Mouse (Mus musculus): ENCODE measurements around the gene Nbea. TPM values are rescaled to one million over a fixed set of nuclear protein-coding genes. Genes with fewer than 3 reads are reported as not detected.
"Not testable (repeated sequence)": the region's sequence is repeated elsewhere in the genome, so short reads cannot be mapped to it uniquely, and the experiment has no call there.

Gene Nbea
- polyA plus RNA-seq, 1 experiment from 2014 or later: 20.5 TPM

GRCm38 (mm10) chr3:55978361-55978760 lies 205.1 kb downstream of the Nbea start:
- Histone ChIP-seq H3K27me3 (ENCODE audit: control insufficient read depth, insufficient read depth, low read length) (no peaks in the 10 kb centered on the region), H3K4me1 (replicated peaks; ENCODE audit: control insufficient read depth, insufficient read depth, low read length) (no peaks in the 10 kb centered on the region), H3K4me2 (ENCODE audit: low read depth, low read length, severe bottlenecking) (no peak overlapping the region), H3K4me3 (ENCODE audit: low read depth, low read length) (no peak overlapping the region), H3K9ac (ENCODE audit: low read length) (no peak overlapping the region), H3K9me3 (ENCODE audit: control insufficient read depth, low read length) (no peaks in the 10 kb centered on the region), H3K36me3 (ENCODE audit: control insufficient read depth, insufficient read depth, low read length) (no peaks in the 10 kb centered on the region), H3K27ac (ENCODE audit: low read depth, low read length) (no peak overlapping the region)
- WGBS: 91% methylated on average over 2 of the region's 2 CpGs
- no peak for ATAC-seq (replicated peaks; ENCODE audit: low FRiP score)
- DNase-seq (ENCODE audit: low spot score): no peak

- H3K4me2 ChIP-seq (ENCODE audit: low read depth, low read length, severe bottlenecking); H3K9ac ChIP-seq (ENCODE audit: low read length); H3K9me3 ChIP-seq (ENCODE audit: control insufficient read depth, low read length); H3K4me1 ChIP-seq (replicated peaks; ENCODE audit: control insufficient read depth, insufficient read depth, low read length); H3K4me3 ChIP-seq (ENCODE audit: low read depth, low read length); H3K36me3 ChIP-seq (ENCODE audit: control insufficient read depth, insufficient read depth, low read length); ATAC-seq (replicated peaks; ENCODE audit: low FRiP score); DNase-seq (ENCODE audit: low spot score); H3K27me3 ChIP-seq (ENCODE audit: control insufficient read depth, insufficient read depth, low read length); H3K27ac ChIP-seq (ENCODE audit: low read depth, low read length): not testable (repeated sequence)
- WGBS: 97% methylated on average over 14 of the region's 14 CpGs
These were observed 206.5 kb downstream of the Nbea start for GRCm38 (mm10) chr3:55976986-55977385.

GRCm38 (mm10) chr3:55965723-55966156 lies 217.8 kb downstream of the Nbea start:
- WGBS: 52% methylated on average over 10 of the region's 10 CpGs
- H3K4me2 ChIP-seq (ENCODE audit: low read depth, low read length, severe bottlenecking): no peak overlapping the region
- H3K4me1 ChIP-seq (replicated peaks; ENCODE audit: control insufficient read depth, insufficient read depth, low read length): 0 out of 2 replicates have a peak, but pooled peaks cover 2% of the 10 kb centered on the region
- H3K27ac ChIP-seq (ENCODE audit: low read depth, low read length): no peak overlapping the region
- no peaks in the 10 kb centered on the region for H3K27me3 ChIP-seq (ENCODE audit: control insufficient read depth, insufficient read depth, low read length)
- no peaks in the 10 kb centered on the region for H3K36me3 ChIP-seq (ENCODE audit: control insufficient read depth, insufficient read depth, low read length)
- 0 out of 2 replicates have a peak, but pooled peaks have one; percentile 42 for ATAC-seq (replicated peaks; ENCODE audit: low FRiP score)
- H3K9ac ChIP-seq (ENCODE audit: low read length): no peak overlapping the region
- DNase-seq (ENCODE audit: low spot score): no peak
- no peak overlapping the region for H3K4me3 ChIP-seq (ENCODE audit: low read depth, low read length)
- H3K9me3 ChIP-seq (ENCODE audit: control insufficient read depth, low read length): no peaks in the 10 kb centered on the region

- Histone ChIP-seq H3K27ac (ENCODE audit: low read depth, low read length) (no peak overlapping the region), H3K9me3 (ENCODE audit: control insufficient read depth, low read length) (no peaks in the 10 kb centered on the region), H3K36me3 (ENCODE audit: control insufficient read depth, insufficient read depth, low read length) (no peaks in the 10 kb centered on the region), H3K27me3 (ENCODE audit: control insufficient read depth, insufficient read depth, low read length) (no peaks in the 10 kb centered on the region), H3K4me2 (ENCODE audit: low read depth, low read length, severe bottlenecking) (no peak overlapping the region), H3K9ac (ENCODE audit: low read length) (no peak overlapping the region), H3K4me3 (ENCODE audit: low read depth, low read length) (no peak overlapping the region), H3K4me1 (replicated peaks; ENCODE audit: control insufficient read depth, insufficient read depth, low read length) (0 out of 2 replicates have a peak, but pooled peaks cover 2% of the 10 kb centered on the region)
- 91% methylated on average over 8 of the region's 8 CpGs for WGBS
- no peak for DNase-seq (ENCODE audit: low spot score)
- ATAC-seq (replicated peaks; ENCODE audit: low FRiP score): 0 out of 2 replicates have a peak, but pooled peaks have one; percentile 12
These were observed 220.5 kb downstream of the Nbea start for GRCm38 (mm10) chr3:55963032-55963431.

- ATAC-seq (replicated peaks; ENCODE audit: low FRiP score): no peak
- no peak overlapping the region for H3K27ac ChIP-seq (ENCODE audit: low read depth, low read length)
- no peak overlapping the region for H3K4me2 ChIP-seq (ENCODE audit: low read depth, low read length, severe bottlenecking)
- DNase-seq (ENCODE audit: low spot score): no peak
- WGBS: 85% methylated on average over 5 of the region's 5 CpGs
- no peak overlapping the region for H3K9ac ChIP-seq (ENCODE audit: low read length)
- no peaks in the 10 kb centered on the region for H3K9me3 ChIP-seq (ENCODE audit: control insufficient read depth, low read length)
- H3K4me3 ChIP-seq (ENCODE audit: low read depth, low read length): no peak overlapping the region
- no peaks in the 10 kb centered on the region for H3K27me3 ChIP-seq (ENCODE audit: control insufficient read depth, insufficient read depth, low read length)
- H3K4me1 ChIP-seq (replicated peaks; ENCODE audit: control insufficient read depth, insufficient read depth, low read length): no peaks in the 10 kb centered on the region
- H3K36me3 ChIP-seq (ENCODE audit: control insufficient read depth, insufficient read depth, low read length): no peaks in the 10 kb centered on the region
These were observed 233.5 kb downstream of the Nbea start for GRCm38 (mm10) chr3:55949994-55950393.

GRCm38 (mm10) chr3:55949148-55949547 lies 234.4 kb downstream of the Nbea start:
- WGBS: over 99% methylated on average over 2 of the region's 2 CpGs
- ATAC-seq (replicated peaks; ENCODE audit: low FRiP score) (no peak), DNase-seq (ENCODE audit: low spot score) (no peak)
- no peaks in the 10 kb centered on the region for H3K27me3 ChIP-seq (ENCODE audit: control insufficient read depth, insufficient read depth, low read length)
- no peaks in the 10 kb centered on the region for H3K9me3 ChIP-seq (ENCODE audit: control insufficient read depth, low read length)
- H3K4me3 ChIP-seq (ENCODE audit: low read depth, low read length): no peak overlapping the region
- H3K9ac ChIP-seq (ENCODE audit: low read length): no peak overlapping the region
- H3K4me2 ChIP-seq (ENCODE audit: low read depth, low read length, severe bottlenecking): no peak overlapping the region
- H3K27ac ChIP-seq (ENCODE audit: low read depth, low read length): no peak overlapping the region
- no peaks in the 10 kb centered on the region for H3K4me1 ChIP-seq (replicated peaks; ENCODE audit: control insufficient read depth, insufficient read depth, low read length)
- H3K36me3 ChIP-seq (ENCODE audit: control insufficient read depth, insufficient read depth, low read length): no peaks in the 10 kb centered on the region

GRCm38 (mm10) chr3:55927343-55927742 lies 256.2 kb downstream of the Nbea start:
- no peak for ATAC-seq (replicated peaks; ENCODE audit: low FRiP score)
- no peaks in the 10 kb centered on the region for H3K9me3 ChIP-seq (ENCODE audit: control insufficient read depth, low read length)
- H3K27me3 ChIP-seq (ENCODE audit: control insufficient read depth, insufficient read depth, low read length): no peaks in the 10 kb centered on the region
- H3K36me3 ChIP-seq (ENCODE audit: control insufficient read depth, insufficient read depth, low read length): no peaks in the 10 kb centered on the region; the same call in 1 of the 2 replicates
- H3K4me3 ChIP-seq (ENCODE audit: low read depth, low read length): no peak overlapping the region
- 76% methylated on average over 2 of the region's 2 CpGs for WGBS
- H3K27ac ChIP-seq (ENCODE audit: low read depth, low read length): no peak overlapping the region
- no peak for DNase-seq (ENCODE audit: low spot score)
- no peak overlapping the region for H3K4me2 ChIP-seq (ENCODE audit: low read depth, low read length, severe bottlenecking)
- H3K9ac ChIP-seq (ENCODE audit: low read length): no peak overlapping the region
- no peaks in the 10 kb centered on the region for H3K4me1 ChIP-seq (replicated peaks; ENCODE audit: control insufficient read depth, insufficient read depth, low read length)

- Histone ChIP-seq H3K27ac (ENCODE audit: low read depth, low read length) (no peak overlapping the region), H3K4me2 (ENCODE audit: low read depth, low read length, severe bottlenecking) (no peak overlapping the region), H3K27me3 (ENCODE audit: control insufficient read depth, insufficient read depth, low read length) (no peaks in the 10 kb centered on the region), H3K9ac (ENCODE audit: low read length) (no peak overlapping the region), H3K4me3 (ENCODE audit: low read depth, low read length) (no peak overlapping the region), H3K36me3 (ENCODE audit: control insufficient read depth, insufficient read depth, low read length) (no peaks in the 10 kb centered on the region), H3K4me1 (replicated peaks; ENCODE audit: control insufficient read depth, insufficient read depth, low read length) (no peaks in the 10 kb centered on the region), H3K9me3 (ENCODE audit: control insufficient read depth, low read length) (no peaks in the 10 kb centered on the region)
- WGBS: 35% methylated on average over 1 of the region's 1 CpGs
- DNase-seq (ENCODE audit: low spot score) (no peak), ATAC-seq (replicated peaks; ENCODE audit: low FRiP score) (no peak)
These were observed 274.2 kb downstream of the Nbea start for GRCm38 (mm10) chr3:55909290-55909689.

- no peak overlapping the region for H3K27ac ChIP-seq (ENCODE audit: low read depth, low read length)
- no peaks in the 10 kb centered on the region for H3K9me3 ChIP-seq (ENCODE audit: control insufficient read depth, low read length)
- 87% methylated on average over 5 of the region's 5 CpGs for WGBS
These were observed 292.9 kb downstream of the Nbea start for GRCm38 (mm10) chr3:55890574-55890973.

More at GRCm38 (mm10) chr3:55890574-55890973, 292.9 kb downstream of the Nbea start:
- no peak for DNase-seq (ENCODE audit: low spot score)
- Histone ChIP-seq H3K4me1 (replicated peaks; ENCODE audit: control insufficient read depth, insufficient read depth, low read length) (no peaks in the 10 kb centered on the region), H3K27me3 (ENCODE audit: control insufficient read depth, insufficient read depth, low read length) (no peaks in the 10 kb centered on the region), H3K36me3 (ENCODE audit: control insufficient read depth, insufficient read depth, low read length) (no peaks in the 10 kb centered on the region), H3K4me2 (ENCODE audit: low read depth, low read length, severe bottlenecking) (no peak overlapping the region), H3K9ac (ENCODE audit: low read length) (no peak overlapping the region), H3K4me3 (ENCODE audit: low read depth, low read length) (no peak overlapping the region)
- ATAC-seq (replicated peaks; ENCODE audit: low FRiP score): no peak

Data from forebrain, embryonic 11.5 days (tissue).